Mouse (Mus musculus) right cerebral cortex, adult 2 months (tissue): ENCODE results near the gene Lcmt2.
"Not testable (repeated sequence)": the region's sequence is repeated elsewhere in the genome, so short reads cannot be mapped to it uniquely, and the experiment has no call there.

Source experiments
- DNase-seq, 2 experiments: peaks; one replicate each; pipeline ENCODE4 v3.0.0; 2021 to 2022; ENCODE audit warnings: low spot score in 2 of 2

The Lcmt2 gene

GRCm38 (mm10) chr2:121140018-121140882, at the start of gene Lcmt2, which contains the start of gene Adal:
Gene Lcmt2 (minus strand): TSS chr2:121140653.
Gene Adal (plus strand): TSS chr2:121140428.
- peak; percentile 88 to 97 for DNase-seq

- DNase-seq = no peak
These were observed 48.1 kb upstream of the Lcmt2 start for GRCm38 (mm10) chr2:121188530-121188929.

GRCm38 (mm10) chr2:121184142-121184541, 43.7 kb upstream of the Lcmt2 start:
- DNase-seq = no peak

GRCm38 (mm10) chr2:121183431-121183830, 43.0 kb upstream of the Lcmt2 start:
- peak in 1 of 2 experiments; percentile 20 for DNase-seq

- no peak for DNase-seq
These were observed 38.5 kb upstream of the Lcmt2 start for GRCm38 (mm10) chr2:121178828-121179479.

- peak; percentile 80 to 83 for DNase-seq
These were observed 30.7 kb upstream of the Lcmt2 start, which contains the start of gene Zscan29 for GRCm38 (mm10) chr2:121170980-121171742. Gene Zscan29 (minus strand): TSS chr2:121171125.

- no peak for DNase-seq
These were observed 30.1 kb upstream of the Lcmt2 start, which contains the start of gene Tubgcp4 for GRCm38 (mm10) chr2:121170481-121170971. Gene Tubgcp4 (plus strand): TSS chr2:121170654.

GRCm38 (mm10) chr2:121169902-121170301, 29.4 kb upstream of the Lcmt2 start:
- peak in 1 of 2 experiments; percentile 25 for DNase-seq

- DNase-seq = no peak
These were observed 28.7 kb upstream of the Lcmt2 start for GRCm38 (mm10) chr2:121169173-121169572.

- DNase-seq = no peak
These were observed 12.6 kb upstream of the Lcmt2 start for GRCm38 (mm10) chr2:121153100-121153499.

DNA sequence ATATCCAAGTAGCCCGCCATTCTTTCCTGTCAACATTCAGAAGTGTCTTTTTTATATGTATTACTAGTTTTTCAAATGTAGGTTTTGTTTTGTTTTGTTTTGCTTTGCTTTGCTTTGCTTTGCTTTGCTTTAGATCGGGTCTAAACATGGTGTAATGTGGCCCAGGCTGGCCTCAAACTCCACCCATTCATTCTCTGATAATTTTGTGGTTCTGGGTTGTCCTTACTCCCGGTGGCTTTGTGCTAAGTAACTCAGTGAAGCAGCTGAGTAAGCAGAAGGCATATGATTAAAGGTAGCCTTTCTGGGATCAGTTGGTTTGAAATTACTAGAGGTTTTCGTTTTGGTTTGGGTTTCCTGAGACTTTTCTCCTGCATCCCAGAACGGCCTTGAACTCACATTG, 9.2 kb upstream of the Lcmt2 start:
- no peak for DNase-seq

GRCm38 (mm10) chr2:121142415-121142814, 2.0 kb upstream of the Lcmt2 start:
- DNase-seq = no peak

- no peak for DNase-seq
These were observed 973 bp upstream of the Lcmt2 start for GRCm38 (mm10) chr2:121141216-121142035.

- DNase-seq = peak; percentile 4 to 36
These were observed 1.0 kb downstream of the Lcmt2 start for GRCm38 (mm10) chr2:121139266-121140017.

DNA sequence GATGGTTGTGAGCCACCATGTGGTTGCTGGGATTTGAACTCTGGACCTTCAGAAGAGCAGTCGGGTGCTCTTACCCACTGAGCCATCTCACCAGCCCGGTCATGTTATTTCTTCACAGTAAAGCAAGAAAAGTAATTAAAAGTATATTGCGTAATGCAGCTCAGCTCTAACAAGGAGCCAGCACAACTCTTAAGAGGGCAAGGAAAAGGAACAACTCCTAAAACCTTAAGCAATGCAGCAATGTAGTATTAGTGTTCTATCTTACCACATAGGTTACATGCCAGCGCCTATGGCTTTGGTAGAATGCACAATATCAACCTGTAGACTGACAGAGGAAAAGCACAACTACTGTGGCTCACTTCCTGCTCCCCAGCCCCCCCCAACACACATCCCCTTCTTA, 3.1 kb downstream of the Lcmt2 start:
- no peak for DNase-seq

DNA sequence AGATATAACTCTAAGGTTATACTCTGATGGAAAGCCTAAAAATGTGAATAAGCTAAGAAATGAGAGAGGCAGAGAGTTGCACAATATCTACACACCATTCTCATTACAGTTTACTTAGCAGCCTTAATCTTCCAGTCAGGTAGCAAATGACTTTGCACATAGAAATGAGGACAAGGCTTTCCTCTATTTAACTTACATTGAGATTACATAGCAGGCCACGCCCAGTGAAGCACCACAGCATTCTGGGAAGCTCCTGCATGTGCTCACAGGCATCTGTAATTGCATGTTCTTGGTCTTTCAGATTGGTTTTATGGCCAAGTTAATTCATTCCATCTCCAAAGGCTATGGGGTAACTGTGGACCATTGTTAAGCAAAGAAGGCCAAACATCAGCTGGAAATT, 7.6 kb downstream of the Lcmt2 start:
- DNase-seq = no peak

GRCm38 (mm10) chr2:121128865-121129620, 11.4 kb downstream of the Lcmt2 start:
- no peak for DNase-seq

DNA sequence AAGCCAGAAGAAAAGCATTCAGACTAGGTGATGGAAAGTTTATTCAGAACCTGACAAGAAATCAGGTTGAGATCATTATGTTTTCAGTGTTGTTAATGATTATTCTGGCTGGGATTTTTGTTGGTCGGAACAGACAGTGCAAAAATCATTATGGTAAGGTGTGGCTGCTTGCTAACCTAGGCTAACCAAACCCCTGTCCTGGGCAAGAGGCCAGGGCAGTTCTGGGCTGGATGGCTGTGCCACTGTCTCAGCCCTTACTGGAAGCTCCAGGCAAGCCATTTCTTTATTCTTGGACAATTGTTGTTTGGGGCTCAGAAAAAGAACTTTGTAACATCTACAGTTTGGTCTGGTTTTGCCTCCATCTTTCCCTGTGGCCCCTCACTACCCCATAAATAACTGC, 12.9 kb downstream of the Lcmt2 start:
- DNase-seq = no peak

- DNase-seq = not testable (repeated sequence)
These were observed 14.2 kb downstream of the Lcmt2 start for GRCm38 (mm10) chr2:121126302-121126701.
